In genomic region chr3:6872170-6872569, GRCm38 (mm10) we compare ENCODE assay signal across 14 mouse cellular contexts.
"Had no signal": no experiment of that assay in that cellular context is flagged by ENCODE, and none has a peak within 500 bp of the region (broad histone marks: within the 10 kb centered on the region; RNA-seq: fewer than 3 reads in every experiment).

No protein-coding gene starts in this region.

- H3K9ac ChIP-seq: liver, embryonic 12.5 days; liver, embryonic 14.5 days; lung, embryonic 14.5 days; midbrain, embryonic 12.5 days; neural tube, embryonic 12.5 days; stomach, embryonic 15.5 days had no signal

- H3K4me2 ChIP-seq: liver, embryonic 12.5 days; lung, embryonic 14.5 days; midbrain, embryonic 12.5 days; neural tube, embryonic 12.5 days; stomach, embryonic 15.5 days had no signal

- H3K27me3 ChIP-seq: liver, embryonic 12.5 days; midbrain, embryonic 12.5 days; neural tube, embryonic 12.5 days; stomach, embryonic 15.5 days had no signal

- H3K4me1 ChIP-seq: liver, embryonic 12.5 days; midbrain, embryonic 12.5 days; neural tube, embryonic 12.5 days; stomach, embryonic 15.5 days had no signal

- ATAC-seq: liver, embryonic 12.5 days had no signal

- H3K4me3 ChIP-seq: liver, embryonic 12.5 days; midbrain, embryonic 12.5 days; neural tube, embryonic 12.5 days; stomach, embryonic 15.5 days had no signal

- H3K27ac ChIP-seq: liver, embryonic 12.5 days; liver, embryonic 14.5 days; midbrain, embryonic 12.5 days; neural tube, embryonic 12.5 days; stomach, embryonic 15.5 days; stomach, postnatal 0 days had no signal

- DNase-seq: lung, adult 18-20 months; lung, embryonic 14.5 days; lung, postnatal 10 days; lung, postnatal 4 days; right cerebral cortex, postnatal 14 days; thymus, adult 2 months; thymus, postnatal 25 days; thymus, postnatal 4 days had no signal

- H3K36me3 ChIP-seq: liver, embryonic 12.5 days; midbrain, embryonic 12.5 days; neural tube, embryonic 12.5 days; stomach, embryonic 15.5 days had no signal

- H3K9me3 ChIP-seq: liver, embryonic 12.5 days; midbrain, embryonic 12.5 days; neural tube, embryonic 12.5 days; stomach, embryonic 15.5 days had no signal
